Mouse (Mus musculus) gastrocnemius, adult 18-20 months (tissue): ENCODE measurements around the gene Fpgs. TPM values are rescaled to one million over a fixed set of nuclear protein-coding genes. Genes with fewer than 3 reads are reported as not detected.
A peak's percentile ranks its signal among the peaks of the same experiment; 100 is the strongest.

Experiments
- DNase-seq: peaks from one replicate; pipeline ENCODE4 v3.0.0; 2021; ENCODE audit warnings: low spot score
- total RNA-seq, 2 experiments: library from RNA; stranded (reverse); gene quantifications; 2 replicates each; pipeline ENCODE4 v1.2.3; 2021

Fpgs gene
- total RNA-seq, 2 experiments from 2014 or later: 4.8 to 5.4 TPM

GRCm38 (mm10) chr2:32700966-32701743 lies 2.8 kb downstream of the Fpgs start:
- DNase-seq: no peak

GRCm38 (mm10) chr2:32699680-32700079 lies 4.3 kb downstream of the Fpgs start:
- DNase-seq: no peak

- DNase-seq: no peak
These were observed 9.3 kb downstream of the Fpgs start for GRCm38 (mm10) chr2:32694691-32695090.

GRCm38 (mm10) chr2:32693823-32694411 lies 10.0 kb downstream of the Fpgs start:
- peak; percentile 98 for DNase-seq

- DNase-seq: peak; percentile 46
These were observed 10.7 kb downstream of the Fpgs start for GRCm38 (mm10) chr2:32693282-32693681.

- DNase-seq: no peak
These were observed 11.4 kb downstream of the Fpgs start for GRCm38 (mm10) chr2:32692496-32692895.

GRCm38 (mm10) chr2:32691041-32691440 lies 12.9 kb downstream of the Fpgs start:
- no peak for DNase-seq

GRCm38 (mm10) chr2:32689420-32689819 lies 14.5 kb downstream of the Fpgs start:
- peak; percentile 92 for DNase-seq

GRCm38 (mm10) chr2:32687562-32687961 lies 16.4 kb downstream of the Fpgs start:
- DNase-seq: no peak

GRCm38 (mm10) chr2:32686640-32687039 lies 17.3 kb downstream of the Fpgs start:
- DNase-seq: no peak

- peak; percentile 45 for DNase-seq
These were observed 18.1 kb downstream of the Fpgs start for GRCm38 (mm10) chr2:32685807-32686206.

GRCm38 (mm10) chr2:32684681-32685428 lies 19.1 kb downstream of the Fpgs start:
- no peak for DNase-seq

- DNase-seq: no peak
These were observed 20.2 kb downstream of the Fpgs start for GRCm38 (mm10) chr2:32683701-32684100.

GRCm38 (mm10) chr2:32682721-32683417 lies 21.1 kb downstream of the Fpgs start:
- no peak for DNase-seq

- DNase-seq: no peak
These were observed 22.2 kb downstream of the Fpgs start for GRCm38 (mm10) chr2:32681754-32682153.

GRCm38 (mm10) chr2:32680961-32681650 lies 22.8 kb downstream of the Fpgs start:
- no peak for DNase-seq

GRCm38 (mm10) chr2:32680051-32680451 lies 23.9 kb downstream of the Fpgs start:
- peak; percentile 34 for DNase-seq

GRCm38 (mm10) chr2:32677683-32678082 lies 26.3 kb downstream of the Fpgs start:
- DNase-seq: no peak

- no peak for DNase-seq
These were observed 27.1 kb downstream of the Fpgs start for GRCm38 (mm10) chr2:32676821-32677220.

- no peak for DNase-seq
These were observed 30.6 kb downstream of the Fpgs start for GRCm38 (mm10) chr2:32673176-32673917.
